Mouse (Mus musculus): ENCODE results near the gene Mkln1. TPM values are rescaled to one million over a fixed set of nuclear protein-coding genes. Genes with fewer than 3 reads are reported as not detected.

Mkln1 gene
- polyA plus RNA-seq, 1 experiment from 2014 or later, result 207 TPM

Other genes starting within 250 kb of the Mkln1 start
- gene Podxl, start 165.2 kb downstream of the Mkln1 start, polyA plus RNA-seq (2016; fragmentation: Nextera tagmentation; extraction: Ambion mirVana), result 17.2 and 20.6 TPM in 2 replicates

Data from forebrain, embryonic 10.5 days (tissue).